Mouse (Mus musculus): ENCODE measurements at regions not wholly inside any gene's neighbourhood (a gene's known extent, or its start where the extent isn't known, plus 50 kb on each side); places are given as distances from the start of the nearest gene placed in this dataset.
"Not testable (repeated sequence)": the region's sequence is repeated elsewhere in the genome, so short reads cannot be mapped to it uniquely, and the experiment has no call there.

- intact Hi-C loops (cut with DNase I) = no loop called here
These were observed 221.3 kb downstream of the Prdm13 start for GRCm38 (mm10) chr4:21464456-21464855.

GRCm38 (mm10) chr4:21441274-21441673 lies 244.5 kb downstream of the Prdm13 start:
- DNase-seq (ENCODE audit: extremely low spot score in 1 of 2, low spot score in 2 of 2) = no peak
- intact Hi-C loops (cut with DNase I) = no loop called here

More at GRCm38 (mm10) chr4:21464456-21464855, 221.3 kb downstream of the Prdm13 start:
- DNase-seq (ENCODE audit: extremely low spot score in 1 of 2, low spot score in 2 of 2) = no peak

- intact Hi-C loops (cut with DNase I) = loop anchor here (5.0 to 10.0 kb wide), 2 partner anchors 258 to 376 kb away; no protein-coding TSS in a partner anchor
- DNase-seq (ENCODE audit: extremely low spot score in 1 of 2, low spot score in 2 of 2) = no peak
These were observed 249.1 kb downstream of the Prdm13 start for GRCm38 (mm10) chr4:21436710-21437109.

- intact Hi-C loops (cut with DNase I) = no loop called here
- no peak for DNase-seq (ENCODE audit: extremely low spot score in 1 of 2, low spot score in 2 of 2)
These were observed 277.9 kb downstream of the Prdm13 start for GRCm38 (mm10) chr4:21407850-21408249.

- intact Hi-C loops (cut with DNase I) = loop anchor here (2.0 kb wide), 1 partner anchor 1259 kb away; no protein-coding TSS in a partner anchor
- DNase-seq (ENCODE audit: extremely low spot score in 1 of 2, low spot score in 2 of 2) = no peak
These were observed 316.4 kb downstream of the Prdm13 start for GRCm38 (mm10) chr4:21369314-21369713.

- intact Hi-C loops (cut with DNase I) = loop anchor here (2.0 kb wide), 1 partner anchor 1258 kb away; no protein-coding TSS in a partner anchor
- peak in 1 of 2 experiments; percentile 36 for DNase-seq (ENCODE audit: extremely low spot score in 1 of 2, low spot score in 2 of 2)
These were observed 317.3 kb downstream of the Prdm13 start for GRCm38 (mm10) chr4:21368234-21369021.

GRCm38 (mm10) chr4:21321769-21322168 lies 364.0 kb downstream of the Prdm13 start:
- intact Hi-C loops (cut with DNase I) = no loop called here
- DNase-seq (ENCODE audit: extremely low spot score in 1 of 2, low spot score in 2 of 2) = peak in 1 of 2 experiments; percentile 6

GRCm38 (mm10) chr4:21309239-21309638 lies 376.5 kb downstream of the Prdm13 start:
- DNase-seq (ENCODE audit: extremely low spot score in 1 of 2, low spot score in 2 of 2); intact Hi-C loops (cut with DNase I): not testable (repeated sequence)

- intact Hi-C loops (cut with DNase I) = no loop called here
- no peak for DNase-seq (ENCODE audit: extremely low spot score in 1 of 2, low spot score in 2 of 2)
These were observed 378.2 kb downstream of the Prdm13 start for GRCm38 (mm10) chr4:21307476-21308011.

GRCm38 (mm10) chr4:21300141-21300540 lies 385.6 kb downstream of the Prdm13 start:
- intact Hi-C loops (cut with DNase I) = no loop called here
- DNase-seq (ENCODE audit: extremely low spot score in 1 of 2, low spot score in 2 of 2) = no peak

GRCm38 (mm10) chr4:21267302-21267701 lies 418.5 kb downstream of the Prdm13 start:
- intact Hi-C loops (cut with DNase I) = no loop called here
- DNase-seq (ENCODE audit: extremely low spot score in 1 of 2, low spot score in 2 of 2) = no peak

GRCm38 (mm10) chr4:21266886-21267285 lies 418.9 kb downstream of the Prdm13 start:
- no peak for DNase-seq (ENCODE audit: extremely low spot score in 1 of 2, low spot score in 2 of 2)
- intact Hi-C loops (cut with DNase I) = no loop called here

- no peak for DNase-seq (ENCODE audit: extremely low spot score in 1 of 2, low spot score in 2 of 2)
- intact Hi-C loops (cut with DNase I) = no loop called here
These were observed 435.4 kb downstream of the Prdm13 start for GRCm38 (mm10) chr4:21250396-21250795.

- intact Hi-C loops (cut with DNase I) = loop anchor here (5.0 kb wide), 1 partner anchor 1110 kb away; no protein-coding TSS in a partner anchor
- DNase-seq (ENCODE audit: extremely low spot score in 1 of 2, low spot score in 2 of 2) = peak; percentile 17 to 30
These were observed 463.1 kb downstream of the Prdm13 start for GRCm38 (mm10) chr4:21222631-21223030.

- intact Hi-C loops (cut with DNase I) = no loop called here
- DNase-seq (ENCODE audit: extremely low spot score in 1 of 2, low spot score in 2 of 2) = no peak
These were observed 478.1 kb downstream of the Prdm13 start for GRCm38 (mm10) chr4:21207617-21208016.

- no peak for DNase-seq (ENCODE audit: extremely low spot score in 1 of 2, low spot score in 2 of 2)
- intact Hi-C loops (cut with DNase I) = no loop called here
These were observed 490.1 kb downstream of the Prdm13 start for GRCm38 (mm10) chr4:21195620-21196019.

- intact Hi-C loops (cut with DNase I) = no loop called here
- no peak for DNase-seq (ENCODE audit: extremely low spot score in 1 of 2, low spot score in 2 of 2)
These were observed 512.0 kb downstream of the Prdm13 start for GRCm38 (mm10) chr4:21173789-21174188.

- DNase-seq (ENCODE audit: extremely low spot score in 1 of 2, low spot score in 2 of 2) = no peak
- intact Hi-C loops (cut with DNase I) = no loop called here
These were observed 512.7 kb downstream of the Prdm13 start for GRCm38 (mm10) chr4:21173019-21173418.

GRCm38 (mm10) chr4:21170734-21171133 lies 515.0 kb downstream of the Prdm13 start:
- intact Hi-C loops (cut with DNase I) = no loop called here
- no peak for DNase-seq (ENCODE audit: extremely low spot score in 1 of 2, low spot score in 2 of 2)

- intact Hi-C loops (cut with DNase I) = no loop called here
- no peak for DNase-seq (ENCODE audit: extremely low spot score in 1 of 2, low spot score in 2 of 2)
These were observed 523.6 kb downstream of the Prdm13 start for GRCm38 (mm10) chr4:21162124-21162523.

Measured in left cerebral cortex, postnatal 10 days (tissue).